Mouse (Mus musculus): ENCODE measurements at regions not wholly inside any gene's neighbourhood (a gene's known extent, or its start where the extent isn't known, plus 50 kb on each side); places are given as distances from the start of the nearest gene placed in this dataset.

- dilution Hi-C loops (cut with MboI; ENCODE audit: extremely low pct_ligation_motif_present, extremely low pct_unique_long_range_greater_than_20kb, low sequenced_read_pairs) (no loop called here), in situ Hi-C loops (cut with MboI; ENCODE audit: low pct_ligation_motif_present, low pct_unique_long_range_greater_than_20kb, low sequenced_read_pairs) (no loop called here)
- no peak overlapping the region for H3K9ac ChIP-seq (ENCODE audit: insufficient read depth, low read depth)
- H3K4me1 ChIP-seq (ENCODE audit: control insufficient read depth in 1 of 2, insufficient read depth in 2 of 2), result no peaks in the 10 kb centered on the region
- DNase-seq (ENCODE audit: extremely low read depth), result no peak
- H3K4me2 ChIP-seq (ENCODE audit: insufficient read depth, low read depth, poor library complexity, severe bottlenecking), result no peak overlapping the region
- no peaks in the 10 kb centered on the region for H3K27me3 ChIP-seq (replicated peaks)
- no peak overlapping the region for H3K4me3 ChIP-seq (replicated peaks in 1 of 3; ENCODE audit: low read depth in 2 of 3, low read length in 2 of 3, poor library complexity in 1 of 3)
- no peaks in the 10 kb centered on the region for H3K79me2 ChIP-seq (replicated peaks; ENCODE audit: control insufficient read depth, extremely low read depth, insufficient read depth, poor library complexity, severe bottlenecking)
- TF ChIP-seq RAD21 (IDR thresholded peaks at IDR 0.05; ENCODE audit: low read depth, low read length), result no peak
- no peak for TF ChIP-seq JUN (IDR thresholded peaks at IDR 0.05; ENCODE audit: insufficient read depth, low read depth, low read length)
- TF ChIP-seq E2F4 (IDR thresholded peaks at IDR 0.05; ENCODE audit: insufficient replicate concordance, low read depth, low read length), result no peak
- TF ChIP-seq JUND (conservative IDR thresholded peaks at IDR 0.05; ENCODE audit: low read depth, low read length), result no peak
- no peak for TF ChIP-seq ZNF384 (IDR thresholded peaks at IDR 0.05; ENCODE audit: low read depth, low read length)
- no peak for TF ChIP-seq EP300 (IDR thresholded peaks at IDR 0.05; ENCODE audit: low read length)
- TF ChIP-seq MAZ (IDR thresholded peaks at IDR 0.05; ENCODE audit: low read depth, low read length), result no peak
- no peak for TF ChIP-seq MEF2A (IDR thresholded peaks at IDR 0.05; ENCODE audit: borderline replicate concordance, low read depth, low read length)
- TF ChIP-seq KAT2A (IDR thresholded peaks at IDR 0.05; ENCODE audit: insufficient replicate concordance, low read length), result no peak
- TF ChIP-seq POLR2A (IDR thresholded peaks at IDR 0.05; ENCODE audit: low read depth, low read length), result no peak
- TF ChIP-seq USF2 (conservative IDR thresholded peaks at IDR 0.05; ENCODE audit: low read depth, low read length), result no peak
- TF ChIP-seq BHLHE40 (IDR thresholded peaks at IDR 0.05; ENCODE audit: low read depth, low read length), result no peak
- no peak for TF ChIP-seq USF1 (IDR thresholded peaks at IDR 0.05; ENCODE audit: low read depth, low read length)
- TF ChIP-seq HCFC1 (IDR thresholded peaks at IDR 0.05; ENCODE audit: low read depth, low read length), result no peak
- no peak for TF ChIP-seq NRF1 (IDR thresholded peaks at IDR 0.05; ENCODE audit: low read depth, low read length)
- no peak for TF ChIP-seq POLR2AphosphoS2 (IDR thresholded peaks at IDR 0.05; ENCODE audit: low read depth, low read length)
- TF ChIP-seq CHD2 (IDR thresholded peaks at IDR 0.05; ENCODE audit: low read length), result no peak
- no peak for TF ChIP-seq SIN3A (IDR thresholded peaks at IDR 0.05; ENCODE audit: low read length)
- no peaks in the 10 kb centered on the region for H3K36me3 ChIP-seq (replicated peaks in 1 of 2; ENCODE audit: control insufficient read depth in 1 of 2, insufficient read depth in 1 of 2, low read length in 1 of 2)
- H3K9me3 ChIP-seq (replicated peaks; ENCODE audit: low read length), result no peaks in the 10 kb centered on the region
- H3K27ac ChIP-seq (ENCODE audit: insufficient read depth, low read depth), result no peak overlapping the region
Measured at GRCm38 (mm10) chr12:65450845-65451244, 225.5 kb downstream of the Wdr20rt start.

- Histone ChIP-seq H3K9ac (ENCODE audit: insufficient read depth, low read depth) (no peak overlapping the region), H3K27ac (ENCODE audit: insufficient read depth, low read depth) (no peak overlapping the region), H3K27me3 (replicated peaks) (no peaks in the 10 kb centered on the region), H3K36me3 (replicated peaks in 1 of 2; ENCODE audit: control insufficient read depth in 1 of 2, insufficient read depth in 1 of 2, low read length in 1 of 2) (no peaks in the 10 kb centered on the region), H3K4me1 (ENCODE audit: control insufficient read depth in 1 of 2, insufficient read depth in 2 of 2) (no peaks in the 10 kb centered on the region), H3K9me3 (replicated peaks; ENCODE audit: low read length) (no peaks in the 10 kb centered on the region), H3K4me3 (replicated peaks in 1 of 3; ENCODE audit: low read depth in 2 of 3, low read length in 2 of 3, poor library complexity in 1 of 3) (no peak overlapping the region), H3K79me2 (replicated peaks; ENCODE audit: control insufficient read depth, extremely low read depth, insufficient read depth, poor library complexity, severe bottlenecking) (no peaks in the 10 kb centered on the region), H3K4me2 (ENCODE audit: insufficient read depth, low read depth, poor library complexity, severe bottlenecking) (no peak overlapping the region)
- no peak for DNase-seq (ENCODE audit: extremely low read depth)
- in situ Hi-C loops (cut with MboI; ENCODE audit: low pct_ligation_motif_present, low pct_unique_long_range_greater_than_20kb, low sequenced_read_pairs) (no loop called here), dilution Hi-C loops (cut with MboI; ENCODE audit: extremely low pct_ligation_motif_present, extremely low pct_unique_long_range_greater_than_20kb, low sequenced_read_pairs) (no loop called here)
- TF ChIP-seq PAX5 (IDR thresholded peaks at IDR 0.05; ENCODE audit: low read length), result no peak
- TF ChIP-seq MAX (IDR thresholded peaks at IDR 0.05; ENCODE audit: low read length), result no peak
- TF ChIP-seq USF2 (conservative IDR thresholded peaks at IDR 0.05; ENCODE audit: low read depth, low read length), result no peak
- no peak for TF ChIP-seq TBP (conservative IDR thresholded peaks at IDR 0.05; ENCODE audit: low read depth, low read length)
- TF ChIP-seq MAZ (IDR thresholded peaks at IDR 0.05; ENCODE audit: low read depth, low read length), result no peak
- TF ChIP-seq CHD1 (IDR thresholded peaks at IDR 0.05; ENCODE audit: low read depth, low read length), result no peak
- TF ChIP-seq NELFE (IDR thresholded peaks at IDR 0.05; ENCODE audit: low read depth, low read length), result no peak
- TF ChIP-seq MYC (IDR thresholded peaks at IDR 0.05; ENCODE audit: low read depth, low read length), result no peak
- no peak for TF ChIP-seq NRF1 (IDR thresholded peaks at IDR 0.05; ENCODE audit: low read depth, low read length)
- no peak for TF ChIP-seq USF1 (IDR thresholded peaks at IDR 0.05; ENCODE audit: low read depth, low read length)
- TF ChIP-seq MAFK (IDR thresholded peaks at IDR 0.05; ENCODE audit: insufficient replicate concordance, low read length), result no peak
- TF ChIP-seq JUN (IDR thresholded peaks at IDR 0.05; ENCODE audit: insufficient read depth, low read depth, low read length), result no peak
- no peak for TF ChIP-seq SMC3 (IDR thresholded peaks at IDR 0.05; ENCODE audit: low read depth, low read length)
- no peak for TF ChIP-seq ZNF384 (IDR thresholded peaks at IDR 0.05; ENCODE audit: low read depth, low read length)
- no peak for TF ChIP-seq ZC3H11A (IDR thresholded peaks at IDR 0.05; ENCODE audit: low read depth, low read length)
- TF ChIP-seq IRF4 (IDR thresholded peaks at IDR 0.05; ENCODE audit: low read depth, low read length), result no peak
Measured at GRCm38 (mm10) chr12:65455683-65456082, 230.4 kb downstream of the Wdr20rt start.

Measured in CH12.LX (cell line).